Mouse (Mus musculus): Measurements from ENCODE around the gene Psors1c2. TPM values are rescaled to one million over a fixed set of nuclear protein-coding genes. Genes with fewer than 3 reads are reported as not detected.

Gene Psors1c2
- polyA plus RNA-seq, 1 experiment from 2014 or later = 1.3 TPM

DNA sequence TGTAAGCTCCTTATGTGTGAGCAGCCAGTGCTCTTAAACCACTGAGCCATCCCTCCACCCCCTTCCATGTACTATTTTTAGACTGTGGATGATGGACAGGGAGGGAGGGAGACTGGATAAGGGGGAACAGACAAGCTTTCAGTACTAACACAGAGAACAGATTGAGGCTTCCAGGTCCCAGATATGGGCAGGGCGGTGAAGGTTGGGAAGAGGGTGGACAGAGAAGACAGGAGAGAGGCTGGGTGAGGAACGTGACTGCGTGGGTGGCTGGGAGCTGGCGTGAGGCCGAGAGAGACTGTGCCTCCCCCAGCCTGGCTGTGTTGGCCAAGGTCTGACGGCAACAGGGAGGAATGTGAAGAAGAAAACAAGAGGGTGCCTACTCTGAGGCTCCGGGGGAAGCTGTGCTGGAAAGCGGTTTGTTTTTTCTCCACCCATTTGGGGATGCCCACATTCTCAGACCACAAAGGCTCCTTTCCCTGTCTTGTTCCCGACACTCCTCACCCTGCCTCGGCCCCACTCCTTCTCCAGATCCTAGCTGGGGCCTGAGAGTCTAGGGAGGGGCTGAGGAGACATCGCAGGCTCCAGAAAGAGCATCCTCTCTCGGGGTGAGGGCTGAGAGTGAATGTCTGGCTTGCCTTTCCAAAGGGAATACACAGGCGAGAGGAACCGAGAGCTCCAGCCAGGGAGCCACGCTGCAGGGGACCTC lies 16.6 kb downstream of the Psors1c2 start:
- Histone ChIP-seq H3K9me3 (no peaks in the 10 kb centered on the region), H3K36me3 (no peaks in the 10 kb centered on the region), H3K27me3 (no peaks in the 10 kb centered on the region), H3K4me1 (peaks cover 6% of the 10 kb centered on the region), H3K4me2 (peak overlapping the region; percentile 14; the same call in 1 of the 2 replicates), H3K4me3 (no peak overlapping the region), H3K27ac (peak overlapping the region; percentile 83), H3K9ac (no peak overlapping the region)
- ATAC-seq (ENCODE audit: insufficient number of reproducible peaks, low FRiP score, low TSS enrichment, low read depth) = peak; percentile 27; the same call in 1 of the 2 replicates
- WGBS = 39% methylated on average over 15 of the region's 15 CpGs

DNA sequence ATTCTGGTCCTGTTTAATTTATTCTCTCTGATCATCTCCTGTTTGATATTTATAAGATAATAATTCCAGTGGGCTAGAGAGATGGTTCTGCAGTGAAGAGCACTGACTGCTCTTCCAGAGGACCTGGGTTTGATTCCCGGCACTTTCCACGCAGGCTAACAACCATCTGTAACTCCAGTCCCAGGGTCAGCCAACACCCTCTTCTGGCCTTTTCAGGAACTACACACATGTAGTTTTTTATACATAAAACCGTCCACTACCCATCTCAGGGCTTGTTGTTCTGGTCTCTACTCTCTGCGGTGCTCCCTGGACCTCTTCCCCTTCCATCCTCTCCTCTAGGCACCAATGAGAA lies 17.1 kb downstream of the Psors1c2 start:
- 92% methylated on average over 4 of the region's 4 CpGs for WGBS
- Histone ChIP-seq H3K4me3 (no peak overlapping the region), H3K4me1 (peaks cover 6% of the 10 kb centered on the region), H3K4me2 (no peak overlapping the region), H3K9me3 (no peaks in the 10 kb centered on the region), H3K27ac (peak overlapping the region; percentile 83), H3K27me3 (no peaks in the 10 kb centered on the region), H3K9ac (no peak overlapping the region), H3K36me3 (no peaks in the 10 kb centered on the region)
- no peak for ATAC-seq (ENCODE audit: insufficient number of reproducible peaks, low FRiP score, low TSS enrichment, low read depth)

DNA sequence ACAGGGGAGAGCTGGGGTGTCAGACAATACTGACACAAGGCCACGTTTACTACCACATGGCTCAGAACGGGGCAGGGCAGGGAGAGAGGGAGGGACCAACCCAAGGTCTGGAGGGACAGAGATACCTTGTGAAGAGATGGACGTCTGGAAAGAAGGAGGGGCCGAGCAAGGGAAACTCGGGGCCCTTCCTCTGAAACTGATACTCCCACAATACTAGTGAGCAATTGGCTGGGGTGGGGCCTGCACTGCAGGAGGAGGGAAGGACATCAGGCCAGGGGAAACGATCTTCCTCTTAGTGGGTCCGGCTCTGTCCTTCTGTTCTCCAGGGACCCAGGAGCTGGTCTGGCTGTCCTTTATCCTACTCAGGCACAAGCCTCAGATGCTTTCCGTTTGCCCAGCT lies 17.9 kb downstream of the Psors1c2 start:
- peaks cover 6% of the 10 kb centered on the region for H3K4me1 ChIP-seq
- H3K4me3 ChIP-seq = no peak overlapping the region
- H3K27me3 ChIP-seq = no peaks in the 10 kb centered on the region
- no peak for ATAC-seq (ENCODE audit: insufficient number of reproducible peaks, low FRiP score, low TSS enrichment, low read depth)
- H3K36me3 ChIP-seq = no peaks in the 10 kb centered on the region
- H3K27ac ChIP-seq = no peak overlapping the region
- no peak overlapping the region for H3K9ac ChIP-seq
- 48% methylated on average over 8 of the region's 8 CpGs for WGBS
- H3K4me2 ChIP-seq = no peak overlapping the region
- H3K9me3 ChIP-seq = no peaks in the 10 kb centered on the region

DNA sequence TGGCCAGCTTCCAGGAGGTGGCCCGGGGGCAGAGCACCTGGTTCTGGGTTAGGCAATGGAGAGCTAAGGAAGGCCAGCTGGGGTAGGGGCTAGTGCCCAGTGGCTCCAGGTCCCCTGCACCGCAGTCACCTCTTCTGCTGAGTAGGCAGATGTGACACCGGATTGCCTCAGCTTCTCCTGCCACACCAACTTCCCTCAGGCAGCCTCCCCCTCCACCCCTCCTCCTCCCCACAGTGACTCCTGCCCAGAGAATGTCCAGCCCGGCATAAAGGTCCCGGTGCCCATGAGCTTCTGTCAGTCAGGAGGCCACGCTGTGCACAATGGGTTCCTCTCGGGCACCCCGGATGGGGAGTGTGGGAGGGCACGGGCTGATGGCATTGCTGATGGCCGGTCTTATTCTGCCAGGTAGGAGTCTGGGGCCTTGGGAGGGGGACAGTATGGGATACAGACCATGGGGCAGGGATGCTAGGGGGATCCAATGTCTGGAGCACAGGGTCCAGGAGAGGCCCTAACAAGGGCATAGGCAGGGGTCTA lies 18.9 kb downstream of the Psors1c2 start, which contains the start of gene Cdsn:
Gene Cdsn, plus strand, starts transcription at position 248 of the 534 bp plus-strand sequence.
- no peak for ATAC-seq (ENCODE audit: insufficient number of reproducible peaks, low FRiP score, low TSS enrichment, low read depth)
- Histone ChIP-seq H3K4me2 (no peak within 1 kb of the TSS), H3K9ac (no peak within 1 kb of the TSS), H3K27me3 (no peaks in the 10 kb centered on the region), H3K36me3 (no peaks in the 10 kb centered on the region), H3K4me1 (peaks cover 6% of the 10 kb centered on the region), H3K9me3 (no peaks in the 10 kb centered on the region), H3K4me3 (no peak within 1 kb of the TSS), H3K27ac (no peak within 1 kb of the TSS)
- 79% methylated on average over 10 of the region's 10 CpGs for WGBS

DNA sequence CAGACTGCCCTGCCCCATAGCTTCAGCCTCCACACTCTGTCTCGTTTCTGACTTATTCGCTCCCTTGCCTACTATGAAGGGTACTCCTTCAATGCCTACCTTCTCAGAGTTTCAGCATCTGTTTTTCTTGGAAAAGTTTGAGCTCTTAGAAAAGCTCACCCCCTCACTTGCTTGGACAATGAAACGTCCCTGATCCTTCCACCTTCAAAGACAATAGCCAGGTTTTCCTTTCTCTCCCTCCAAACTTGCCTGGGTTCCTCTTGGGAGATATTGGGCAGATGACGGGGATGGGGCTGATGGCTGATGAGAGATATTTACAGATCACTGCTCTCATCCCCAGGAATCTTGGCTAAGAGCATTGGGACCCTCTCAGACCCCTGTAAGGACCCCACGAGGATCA lies 21.3 kb downstream of the Psors1c2 start:
- Histone ChIP-seq H3K4me3 (no peak overlapping the region), H3K27ac (no peak overlapping the region), H3K27me3 (no peaks in the 10 kb centered on the region), H3K36me3 (no peaks in the 10 kb centered on the region), H3K9ac (no peak overlapping the region), H3K4me1 (peaks cover 6% of the 10 kb centered on the region), H3K9me3 (no peaks in the 10 kb centered on the region), H3K4me2 (no peak overlapping the region)
- WGBS = 75% methylated on average over 5 of the region's 5 CpGs
- ATAC-seq (ENCODE audit: insufficient number of reproducible peaks, low FRiP score, low TSS enrichment, low read depth) = no peak

DNA sequence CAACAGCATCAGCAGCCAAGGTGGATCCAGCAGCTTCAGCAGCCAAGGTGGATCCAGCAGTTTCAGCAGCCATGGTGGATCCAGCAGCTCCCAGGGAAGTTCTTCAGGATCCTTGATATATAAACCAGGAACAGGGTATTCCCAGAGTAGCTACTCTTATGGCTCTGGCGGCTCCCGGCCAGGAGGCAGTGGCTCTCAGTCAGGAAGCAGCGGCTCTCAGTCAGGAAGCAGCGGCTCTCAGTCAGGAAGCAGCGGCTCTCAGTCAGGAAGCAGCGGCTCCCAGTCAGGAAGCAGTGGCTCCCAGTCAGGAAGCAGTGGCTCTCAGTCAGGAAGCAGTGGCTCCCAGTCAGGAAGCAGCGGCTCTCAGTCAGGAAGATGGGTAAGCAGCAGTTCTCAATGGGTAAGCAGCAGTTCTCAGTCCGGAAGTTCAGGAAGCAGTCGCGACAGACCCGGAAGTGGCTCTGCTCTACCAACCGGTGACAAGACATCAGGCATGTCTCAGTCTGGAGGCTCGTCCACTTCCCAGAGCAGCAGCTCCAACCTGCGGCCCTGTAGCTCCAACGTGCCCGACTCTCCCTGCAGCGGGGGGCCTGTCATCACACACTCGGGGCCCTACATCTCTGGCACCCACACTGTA lies 21.9 kb downstream of the Psors1c2 start:
- Histone ChIP-seq H3K27ac (no peak overlapping the region), H3K4me2 (no peak overlapping the region), H3K36me3 (no peaks in the 10 kb centered on the region), H3K9me3 (no peaks in the 10 kb centered on the region), H3K9ac (no peak overlapping the region), H3K4me1 (peaks cover under 1% of the 10 kb centered on the region; the same call in 1 of the 2 replicates), H3K27me3 (no peaks in the 10 kb centered on the region), H3K4me3 (no peak overlapping the region)
- ATAC-seq (ENCODE audit: insufficient number of reproducible peaks, low FRiP score, low TSS enrichment, low read depth) = no peak
- WGBS = 89% methylated on average over 18 of the region's 18 CpGs

DNA sequence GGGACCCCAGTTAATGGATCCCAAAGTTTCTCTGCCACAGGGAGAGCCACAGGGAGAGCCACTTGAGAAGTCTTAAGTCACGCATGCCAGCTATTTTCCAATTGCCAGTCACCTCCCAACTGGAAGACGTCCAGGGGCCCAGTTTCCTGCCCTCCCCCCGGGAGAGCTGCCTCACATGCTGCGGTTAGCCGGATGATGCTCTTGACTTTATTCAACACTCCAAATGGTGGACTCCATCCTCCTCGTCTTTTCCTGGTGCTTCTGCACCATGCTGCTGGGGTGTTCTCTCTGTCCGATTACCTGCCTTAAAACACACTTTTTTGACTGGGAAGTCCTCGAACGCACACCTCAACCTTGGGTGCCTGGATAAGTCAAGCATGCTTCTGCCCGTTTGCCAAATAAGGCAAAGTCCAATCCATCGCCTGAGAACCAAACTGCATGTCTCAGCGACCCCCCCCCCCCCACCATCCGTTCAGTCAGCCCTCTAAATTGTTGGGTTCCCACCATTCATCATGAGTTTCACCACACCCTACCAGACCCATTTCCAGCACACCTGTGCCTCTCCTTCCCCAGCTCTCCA lies 23.3 kb downstream of the Psors1c2 start:
- Histone ChIP-seq H3K27me3 (no peaks in the 10 kb centered on the region), H3K4me1 (no peaks in the 10 kb centered on the region), H3K9me3 (no peaks in the 10 kb centered on the region), H3K4me3 (no peak overlapping the region), H3K27ac (no peak overlapping the region), H3K9ac (no peak overlapping the region), H3K4me2 (no peak overlapping the region), H3K36me3 (no peaks in the 10 kb centered on the region)
- WGBS = 81% methylated on average over 13 of the region's 13 CpGs
- no peak for ATAC-seq (ENCODE audit: insufficient number of reproducible peaks, low FRiP score, low TSS enrichment, low read depth)

DNA sequence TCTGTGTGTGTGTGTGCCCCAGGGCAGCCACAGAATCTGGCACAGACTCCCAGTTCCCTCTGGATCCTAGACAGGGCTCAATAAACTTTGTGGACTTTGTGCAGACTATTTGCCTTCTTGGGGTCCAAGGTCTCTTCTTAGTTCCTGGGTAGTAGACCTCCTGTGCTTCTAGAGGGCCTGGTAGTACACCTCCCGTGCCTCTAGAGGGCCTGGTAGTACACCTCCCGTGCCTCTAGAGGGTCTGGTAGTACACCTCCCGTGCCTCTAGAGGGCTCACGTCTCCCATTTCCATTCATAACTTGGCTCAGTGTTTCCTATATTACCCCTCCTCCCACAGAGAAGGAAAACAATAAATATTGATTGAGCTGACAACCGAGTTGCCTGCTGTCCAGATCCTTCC lies 23.8 kb downstream of the Psors1c2 start:
- Histone ChIP-seq H3K4me1 (no peaks in the 10 kb centered on the region), H3K4me2 (no peak overlapping the region), H3K27me3 (no peaks in the 10 kb centered on the region), H3K4me3 (no peak overlapping the region), H3K27ac (no peak overlapping the region), H3K36me3 (no peaks in the 10 kb centered on the region), H3K9me3 (no peaks in the 10 kb centered on the region), H3K9ac (no peak overlapping the region)
- ATAC-seq (ENCODE audit: insufficient number of reproducible peaks, low FRiP score, low TSS enrichment, low read depth) = no peak
- 28% methylated on average over 5 of the region's 5 CpGs for WGBS

DNA sequence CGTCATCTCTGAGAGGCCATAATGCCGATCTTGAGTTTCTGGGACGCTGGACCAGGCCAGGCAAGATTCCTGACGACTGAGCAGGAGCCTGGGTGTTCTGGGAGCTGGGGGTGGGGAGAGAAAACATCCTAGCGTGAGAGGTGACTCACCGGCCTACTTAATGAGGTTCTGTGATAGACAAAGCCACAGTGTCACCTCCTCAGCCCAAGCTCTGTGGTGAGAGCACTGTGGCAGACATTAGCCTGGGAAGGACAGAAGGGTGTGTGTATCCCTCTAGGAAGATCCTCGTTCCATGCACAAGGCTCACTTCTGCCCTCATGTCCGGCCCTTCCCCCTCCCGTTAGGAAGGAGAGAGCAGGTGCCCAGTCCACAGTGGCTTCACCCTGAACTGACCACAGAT lies 24.4 kb downstream of the Psors1c2 start:
- Histone ChIP-seq H3K4me1 (no peaks in the 10 kb centered on the region), H3K9ac (no peak overlapping the region), H3K27ac (no peak overlapping the region), H3K4me3 (no peak overlapping the region), H3K9me3 (no peaks in the 10 kb centered on the region), H3K4me2 (no peak overlapping the region), H3K36me3 (no peaks in the 10 kb centered on the region), H3K27me3 (no peaks in the 10 kb centered on the region)
- WGBS = 66% methylated on average over 9 of the region's 9 CpGs
- ATAC-seq (ENCODE audit: insufficient number of reproducible peaks, low FRiP score, low TSS enrichment, low read depth) = no peak

DNA sequence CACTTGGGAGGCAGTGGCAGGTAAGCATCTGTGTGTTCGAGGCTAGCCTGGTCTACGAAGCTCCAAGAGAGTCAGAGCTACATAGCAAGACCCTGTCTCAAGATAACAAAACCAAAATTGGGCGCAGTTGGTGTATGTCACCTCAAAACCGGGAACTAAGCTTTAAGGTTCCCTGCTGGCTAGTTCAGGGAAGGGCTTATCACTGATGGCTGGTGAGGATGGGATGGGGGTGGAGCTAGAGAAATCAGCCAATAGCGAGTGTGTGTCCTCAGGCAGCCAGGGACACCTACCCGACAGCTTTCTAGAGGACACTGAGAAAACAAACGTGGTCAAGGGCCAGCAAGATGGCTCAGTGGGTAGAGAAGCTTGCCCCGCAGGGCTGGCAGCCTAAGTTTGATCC lies 25.2 kb downstream of the Psors1c2 start:
- H3K27ac ChIP-seq = no peak overlapping the region
- WGBS = 60% methylated on average over 8 of the region's 8 CpGs
- H3K4me3 ChIP-seq = no peak overlapping the region
- no peaks in the 10 kb centered on the region for H3K36me3 ChIP-seq
- H3K27me3 ChIP-seq = no peaks in the 10 kb centered on the region
- H3K9me3 ChIP-seq = no peaks in the 10 kb centered on the region
- no peaks in the 10 kb centered on the region for H3K4me1 ChIP-seq
- H3K4me2 ChIP-seq = no peak overlapping the region
- no peak for ATAC-seq (ENCODE audit: insufficient number of reproducible peaks, low FRiP score, low TSS enrichment, low read depth)
- H3K9ac ChIP-seq = no peak overlapping the region

DNA sequence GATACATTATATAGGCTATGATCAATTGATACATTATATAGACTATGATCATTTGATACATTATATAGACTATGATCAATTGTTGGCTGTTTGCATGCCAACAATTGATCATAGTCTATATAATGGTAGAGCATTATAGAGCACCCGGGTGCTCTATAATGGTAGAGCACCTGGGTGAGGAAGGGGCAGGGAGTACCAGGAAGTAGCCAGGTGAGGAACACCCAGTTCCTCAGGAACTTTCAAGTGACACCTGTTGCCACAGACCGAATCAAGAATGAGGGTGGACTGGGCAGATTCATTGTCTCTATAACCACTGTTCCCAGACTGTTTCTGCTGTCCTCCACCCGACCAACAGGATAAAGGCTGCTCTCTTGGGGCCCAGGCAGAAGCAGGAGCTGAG lies 34.1 kb downstream of the Psors1c2 start, which contains the start of gene 2300002M23Rik:
Gene 2300002M23Rik, plus strand, starts transcription at position 301 of the 400 bp plus-strand sequence.
- Histone ChIP-seq H3K9me3 (no peaks in the 10 kb centered on the region), H3K36me3 (no peaks in the 10 kb centered on the region)
- WGBS = 53% methylated on average over 3 of the region's 3 CpGs

DNA sequence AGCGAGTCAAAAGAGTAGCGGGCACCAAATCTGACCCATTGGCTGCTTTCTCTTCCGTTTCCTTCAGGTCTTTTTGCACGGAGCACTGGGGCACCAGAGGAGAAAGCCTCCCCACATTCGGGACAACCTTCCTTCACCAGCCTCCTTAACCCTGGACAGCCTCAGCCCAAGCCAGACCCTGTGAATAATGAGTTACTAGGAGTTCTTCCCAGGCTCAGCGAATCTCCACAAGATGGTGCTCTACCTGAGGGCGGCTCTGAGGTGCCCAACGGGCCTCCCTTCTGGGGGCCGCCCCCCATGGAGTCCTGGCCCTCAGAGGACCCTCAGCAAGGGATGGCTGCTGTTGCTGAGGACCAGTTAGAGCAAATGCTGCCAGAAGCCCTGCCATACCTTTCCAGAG lies 34.8 kb downstream of the Psors1c2 start:
- 21% methylated on average over 8 of the region's 9 CpGs for WGBS
- Histone ChIP-seq H3K9me3 (no peaks in the 10 kb centered on the region), H3K27ac (no peak overlapping the region), H3K4me2 (no peak overlapping the region), H3K4me3 (no peak overlapping the region), H3K36me3 (no peaks in the 10 kb centered on the region), H3K27me3 (peaks cover 23% of the 10 kb centered on the region), H3K9ac (no peak overlapping the region), H3K4me1 (peaks cover 16% of the 10 kb centered on the region)
- ATAC-seq (ENCODE audit: insufficient number of reproducible peaks, low FRiP score, low TSS enrichment, low read depth) = no peak

More for the DNA sequence above, 34.1 kb downstream of the Psors1c2 start, which contains the start of gene 2300002M23Rik:
- Histone ChIP-seq H3K4me1 (peaks cover 16% of the 10 kb centered on the region), H3K9ac (no peak within 1 kb of the TSS), H3K4me2 (no peak within 1 kb of the TSS), H3K27ac (no peak within 1 kb of the TSS), H3K4me3 (no peak within 1 kb of the TSS), H3K27me3 (peaks cover 23% of the 10 kb centered on the region)
- ATAC-seq (ENCODE audit: insufficient number of reproducible peaks, low FRiP score, low TSS enrichment, low read depth) = no peak

All from limb, embryonic 15.5 days (tissue).